Mouse (Mus musculus) heart, embryonic 13.5 days (tissue): ENCODE measurements around the gene Rin1. TPM values are rescaled to one million over a fixed set of nuclear protein-coding genes. Genes with fewer than 3 reads are reported as not detected.

ENCODE experiments used
- ATAC-seq: fragments of 200-750 bp; cut with Nextera tagmentation; 2 replicates; pipeline ENCODE4 v1.8.0; 2017; ENCODE audit warnings: moderate TSS enrichment; ENCODE audit not compliant: insufficient number of reproducible peaks, low FRiP score, low TSS enrichment; ENCODE audit errors: extremely low read depth
- H3K27ac ChIP-seq: fragments of 300-500 bp; sonication (generic); replicated peaks from 2 replicates; pipeline ENCODE4 v1.5.1; 2015; ENCODE audit warnings: moderate library complexity, mild to moderate bottlenecking, inconsistent platforms
- H3K27me3 ChIP-seq: fragments of 300-500 bp; sonication (generic); replicated peaks from 2 replicates; pipeline ENCODE4 v1.6.1; 2015; ENCODE audit warnings: mild to moderate bottlenecking, inconsistent platforms
- H3K36me3 ChIP-seq: fragments of 300-500 bp; sonication (generic); 2 replicates; pipeline ENCODE4 v1.6.1; 2015; ENCODE audit warnings: mild to moderate bottlenecking, inconsistent platforms
- H3K4me1 ChIP-seq: fragments of 300-500 bp; sonication (generic); 2 replicates; pipeline ENCODE4 v1.6.1; 2015; ENCODE audit warnings: inconsistent platforms
- H3K4me2 ChIP-seq: fragments of 300-500 bp; sonication (generic); 2 replicates; pipeline ENCODE4 v1.6.1; 2015; ENCODE audit warnings: inconsistent platforms, mild to moderate bottlenecking, moderate library complexity
- H3K4me3 ChIP-seq: fragments of 300-500 bp; sonication (generic); 2 replicates; pipeline ENCODE4 v1.5.1; 2015; ENCODE audit warnings: moderate library complexity, mild to moderate bottlenecking, inconsistent platforms
- H3K9ac ChIP-seq: fragments of 300-500 bp; sonication (generic); 2 replicates; pipeline ENCODE4 v1.6.1; 2015; ENCODE audit warnings: inconsistent platforms, mild to moderate bottlenecking, moderate library complexity
- H3K9me3 ChIP-seq: fragments of 300-500 bp; sonication (generic); 2 replicates; pipeline ENCODE4 v1.6.1; 2016; ENCODE audit warnings: inconsistent platforms
- WGBS: fragments of 180-500 bp; shearing (Covaris S2); methylation state at CpG from one replicate; pipeline ENCODE4 v1.1.7; 2015; ENCODE audit warnings: mixed read lengths; 5-methylcytosine and 5-hydroxymethylcytosine counted together
- polyA plus RNA-seq: library from polyadenylated mRNA; unstranded; fragments of >200 nt; fragmentation: Nextera tagmentation; extraction: Ambion mirVana; gene quantifications from 2 replicates; pipeline ENCODE4 v1.2.1, GENCODE M21; 2015

The Rin1 gene
- polyA plus RNA-seq, 1 experiment from 2014 or later = 3.5 TPM

DNA sequence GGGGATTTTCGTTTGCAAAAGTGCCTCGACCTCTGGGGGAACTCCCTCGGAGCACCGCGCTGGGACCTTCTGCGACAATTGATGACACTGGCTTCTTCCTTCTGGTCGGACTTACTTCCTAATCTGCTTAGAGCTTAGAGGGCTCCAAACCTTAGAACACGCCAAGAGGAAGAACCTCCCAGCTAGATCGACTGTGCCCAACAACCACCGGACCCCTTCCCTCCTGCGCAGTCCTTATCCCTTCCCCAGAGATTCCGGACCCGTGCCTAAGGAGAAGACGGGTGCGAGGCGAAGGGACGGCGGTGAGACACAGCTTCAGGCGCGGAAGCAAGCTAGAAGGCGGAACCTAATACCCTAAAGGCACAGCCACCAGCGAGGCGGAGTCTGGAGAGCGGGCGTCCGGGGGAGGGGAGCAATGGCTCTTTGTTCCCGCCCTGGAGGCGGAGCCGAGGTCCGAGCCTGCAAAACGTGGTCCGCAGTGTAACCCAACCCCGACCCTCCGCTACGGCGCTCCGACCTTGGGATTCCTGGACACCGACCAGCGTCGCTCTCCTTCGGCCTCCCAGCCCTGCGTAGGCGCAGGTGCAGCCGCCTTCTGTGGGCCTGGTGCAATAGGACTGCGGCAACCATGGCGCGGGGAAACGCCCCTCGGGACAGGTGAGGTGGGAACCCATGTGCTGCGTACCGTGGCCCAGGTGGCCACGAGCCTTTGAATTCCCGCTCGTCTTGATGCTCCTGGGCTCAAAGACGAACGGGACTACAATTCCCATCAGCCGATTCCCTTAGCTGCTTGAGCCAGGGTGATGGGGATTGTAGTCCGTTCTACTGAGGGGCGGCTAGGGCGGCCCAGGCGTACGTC lies 26.4 kb upstream of the Rin1 start, which contains the start of gene Slc29a2:
TSS of gene Slc29a2 (plus strand) at position 240 of the 859 bp plus-strand sequence.
- H3K9me3 ChIP-seq = no peaks in the 10 kb centered on the region
- H3K36me3 ChIP-seq = peaks cover 32% of the 10 kb centered on the region
- peak within 1 kb of the TSS; percentile 85 for H3K9ac ChIP-seq
- H3K4me1 ChIP-seq = peaks cover 19% of the 10 kb centered on the region; the same call in 1 of the 2 replicates
- under 1% methylated on average over 62 of the region's 62 CpGs for WGBS
- peak; percentile 87 for ATAC-seq
- H3K27me3 ChIP-seq = no peaks in the 10 kb centered on the region
- H3K4me3 ChIP-seq = peak within 1 kb of the TSS; percentile 68
- H3K4me2 ChIP-seq = peak within 1 kb of the TSS; percentile 83
- H3K27ac ChIP-seq = peak within 1 kb of the TSS; percentile 87

DNA sequence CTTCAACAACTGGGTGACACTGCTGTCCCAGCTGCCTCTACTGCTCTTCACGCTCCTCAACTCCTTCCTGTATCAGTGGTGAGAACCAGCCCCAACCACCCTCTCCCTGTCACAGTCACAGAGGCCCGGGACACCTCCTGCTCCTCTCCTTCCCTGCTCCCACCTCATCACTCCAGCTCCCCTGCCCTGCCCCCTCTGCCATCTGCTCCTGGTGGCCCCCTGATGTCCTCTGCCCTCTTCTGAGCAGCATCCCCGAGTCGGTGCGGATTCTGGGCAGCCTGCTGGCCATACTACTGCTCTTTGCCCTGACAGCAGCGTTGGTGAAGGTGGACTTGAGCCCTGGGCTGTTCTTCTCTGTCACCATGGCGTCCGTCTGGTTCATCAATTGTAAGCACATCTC lies 24.2 kb upstream of the Rin1 start:
- 75% methylated on average over 8 of the region's 8 CpGs for WGBS
- Histone ChIP-seq H3K27ac (no peak overlapping the region), H3K4me3 (no peak overlapping the region), H3K4me2 (no peak overlapping the region), H3K9ac (no peak overlapping the region), H3K4me1 (peaks cover 17% of the 10 kb centered on the region; the same call in 1 of the 2 replicates), H3K27me3 (no peaks in the 10 kb centered on the region), H3K36me3 (peaks cover 55% of the 10 kb centered on the region), H3K9me3 (no peaks in the 10 kb centered on the region)
- no peak for ATAC-seq

GRCm38 (mm10) chr19:5032686-5033085 lies 17.6 kb upstream of the Rin1 start:
- Histone ChIP-seq H3K4me1 (peaks cover 2% of the 10 kb centered on the region), H3K27me3 (no peaks in the 10 kb centered on the region), H3K36me3 (peaks cover 46% of the 10 kb centered on the region), H3K9me3 (no peaks in the 10 kb centered on the region), H3K27ac (no peak overlapping the region), H3K4me3 (no peak overlapping the region), H3K9ac (no peak overlapping the region), H3K4me2 (no peak overlapping the region)
- 74% methylated on average over 3 of the region's 3 CpGs for WGBS
- no peak for ATAC-seq

- no peak overlapping the region for H3K4me3 ChIP-seq
- no peaks in the 10 kb centered on the region for H3K27me3 ChIP-seq
- no peak overlapping the region for H3K4me2 ChIP-seq
- no peak overlapping the region for H3K27ac ChIP-seq
- WGBS = 72% methylated on average over 4 of the region's 4 CpGs
- ATAC-seq = no peak
- H3K9me3 ChIP-seq = no peaks in the 10 kb centered on the region
- H3K36me3 ChIP-seq = peaks cover 7% of the 10 kb centered on the region
- peaks cover 27% of the 10 kb centered on the region for H3K4me1 ChIP-seq
- no peak overlapping the region for H3K9ac ChIP-seq
Observed at GRCm38 (mm10) chr19:5036577-5036976, 13.7 kb upstream of the Rin1 start.

GRCm38 (mm10) chr19:5037678-5038571 lies 12.4 kb upstream of the Rin1 start:
- Histone ChIP-seq H3K4me3 (peak overlapping the region; percentile 79), H3K27ac (peak overlapping the region; percentile 76), H3K9ac (peak overlapping the region; percentile 97), H3K27me3 (no peaks in the 10 kb centered on the region), H3K4me1 (peaks cover 39% of the 10 kb centered on the region), H3K9me3 (no peaks in the 10 kb centered on the region), H3K4me2 (peak overlapping the region; percentile 99), H3K36me3 (peaks cover 3% of the 10 kb centered on the region; the same call in 1 of the 2 replicates)
- 0 out of 2 replicates have a peak, but pooled peaks have one; percentile 20 for ATAC-seq
- 4% methylated on average over 32 of the region's 32 CpGs for WGBS

DNA sequence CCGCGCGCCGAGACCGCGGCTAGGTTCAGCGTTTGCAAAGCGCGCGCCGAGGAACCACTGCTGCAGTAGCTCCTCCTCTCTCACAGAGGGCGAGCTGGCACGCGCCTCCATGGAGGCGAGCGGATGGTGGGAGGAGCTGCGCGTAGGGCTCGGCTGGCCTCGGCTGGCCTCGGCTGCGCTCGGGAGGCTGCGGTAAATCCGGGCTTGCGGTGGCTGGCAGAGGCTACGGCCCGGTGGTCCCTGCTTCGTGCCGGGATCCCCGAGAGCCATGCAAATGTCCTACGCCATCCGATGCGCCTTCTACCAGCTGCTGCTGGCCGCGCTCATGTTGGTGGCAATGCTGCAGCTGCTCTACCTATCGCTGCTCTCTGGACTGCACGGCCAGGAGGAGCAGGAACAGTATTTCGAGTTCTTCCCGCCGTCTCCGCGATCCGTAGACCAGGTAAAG lies 11.5 kb upstream of the Rin1 start, which contains the start of the genes B4gat1 and AC124502.3:
TSS of gene B4gat1 (plus strand) at position 118 of the 448 bp plus-strand sequence.
TSS of gene AC124502.3 (plus strand) at position 183 of the 448 bp plus-strand sequence.
- H3K4me3 ChIP-seq = peak within 1 kb of the TSS; percentile 79
- H3K9ac ChIP-seq = peak within 1 kb of the TSS; percentile 97
- peak within 1 kb of the TSS; percentile 99 for H3K4me2 ChIP-seq
- no peaks in the 10 kb centered on the region for H3K9me3 ChIP-seq
- H3K36me3 ChIP-seq = peaks cover 11% of the 10 kb centered on the region
- H3K27me3 ChIP-seq = no peaks in the 10 kb centered on the region
- WGBS = 0% methylated on average over 44 of the region's 44 CpGs
- H3K4me1 ChIP-seq = peaks cover 39% of the 10 kb centered on the region
- H3K27ac ChIP-seq = peak within 1 kb of the TSS; percentile 76
- peak; percentile 76 for ATAC-seq

DNA sequence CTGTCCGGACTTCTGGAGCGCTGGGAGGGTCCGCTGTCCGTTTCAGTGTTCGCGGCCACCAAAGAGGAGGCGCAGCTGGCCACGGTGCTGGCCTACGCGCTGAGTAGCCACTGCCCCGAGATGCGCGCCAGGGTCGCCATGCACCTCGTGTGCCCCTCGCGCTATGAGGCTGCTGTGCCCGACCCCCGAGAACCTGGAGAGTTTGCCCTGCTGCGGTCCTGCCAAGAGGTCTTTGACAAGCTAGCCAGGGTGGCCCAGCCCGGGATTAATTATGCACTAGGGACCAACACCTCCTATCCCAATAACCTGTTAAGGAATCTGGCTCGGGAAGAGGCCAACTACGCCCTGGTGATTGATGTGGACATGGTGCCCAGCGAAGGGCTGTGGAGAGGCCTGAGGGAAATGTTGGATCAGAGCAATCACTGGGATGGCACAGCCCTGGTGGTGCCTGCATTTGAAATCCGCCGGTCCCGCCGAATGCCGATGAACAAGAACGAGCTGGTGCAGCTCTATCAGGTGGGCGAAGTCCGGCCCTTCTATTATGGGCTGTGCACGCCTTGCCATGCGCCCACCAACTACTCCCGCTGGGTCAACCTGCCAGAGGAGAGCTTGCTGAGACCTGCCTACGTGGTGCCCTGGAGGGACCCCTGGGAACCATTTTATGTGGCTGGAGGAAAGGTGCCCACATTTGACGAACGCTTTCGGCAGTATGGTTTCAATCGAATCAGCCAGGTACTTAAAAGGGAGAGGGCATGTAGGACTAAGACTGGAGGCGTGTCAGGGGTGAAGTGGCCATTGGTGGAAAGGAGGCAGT lies 10.8 kb upstream of the Rin1 start:
- H3K27me3 ChIP-seq = no peaks in the 10 kb centered on the region
- H3K9me3 ChIP-seq = no peaks in the 10 kb centered on the region
- peaks cover 15% of the 10 kb centered on the region for H3K36me3 ChIP-seq
- H3K4me3 ChIP-seq = peak overlapping the region; percentile 79
- ATAC-seq = no peak
- peak overlapping the region; percentile 99 for H3K4me2 ChIP-seq
- peak overlapping the region; percentile 76 for H3K27ac ChIP-seq
- peak overlapping the region; percentile 97 for H3K9ac ChIP-seq
- 14% methylated on average over 41 of the region's 41 CpGs for WGBS
- peaks cover 39% of the 10 kb centered on the region for H3K4me1 ChIP-seq

- peaks cover 22% of the 10 kb centered on the region for H3K36me3 ChIP-seq
- WGBS = 4% methylated on average over 40 of the region's 40 CpGs
- H3K27ac ChIP-seq = peak within 1 kb of the TSS; percentile 72
- H3K4me1 ChIP-seq = peaks cover 39% of the 10 kb centered on the region
- H3K4me3 ChIP-seq = peak within 1 kb of the TSS; percentile 79
- H3K9ac ChIP-seq = peak within 1 kb of the TSS; percentile 97
- no peaks in the 10 kb centered on the region for H3K27me3 ChIP-seq
- peak; percentile 49 for ATAC-seq
- H3K4me2 ChIP-seq = peak within 1 kb of the TSS; percentile 99
- no peaks in the 10 kb centered on the region for H3K9me3 ChIP-seq
Observed at GRCm38 (mm10) chr19:5040862-5041523, 9.3 kb upstream of the Rin1 start, which contains the start of gene Brms1. Brms1 (plus strand) TSS chr19:5041354.

DNA sequence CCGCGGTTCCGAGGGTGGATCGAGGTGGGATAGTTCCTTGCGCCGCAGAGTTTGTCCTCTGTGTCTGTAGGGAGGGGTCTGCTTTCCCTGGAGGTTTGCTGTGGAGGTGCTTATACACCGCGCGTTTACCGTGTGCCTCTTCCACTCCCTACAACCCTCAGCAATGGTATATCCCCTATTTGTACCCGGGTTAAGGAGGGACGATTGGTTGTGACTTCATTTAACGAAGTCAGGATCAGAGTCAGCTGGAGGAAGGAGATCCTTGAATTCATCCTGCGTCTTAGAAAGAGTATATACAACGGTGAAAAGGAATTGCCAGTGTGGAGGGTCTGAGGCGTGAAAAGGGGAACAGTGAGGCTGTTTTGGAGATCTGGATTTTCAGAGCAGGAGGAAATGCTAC lies 8.7 kb upstream of the Rin1 start:
- Histone ChIP-seq H3K9ac (peak overlapping the region; percentile 97), H3K36me3 (peaks cover 28% of the 10 kb centered on the region), H3K27me3 (no peaks in the 10 kb centered on the region), H3K4me2 (peak overlapping the region; percentile 99), H3K9me3 (no peaks in the 10 kb centered on the region), H3K27ac (peak overlapping the region; percentile 72), H3K4me3 (peak overlapping the region; percentile 79), H3K4me1 (peaks cover 39% of the 10 kb centered on the region)
- 2% methylated on average over 16 of the region's 16 CpGs for WGBS
- no peak for ATAC-seq

GRCm38 (mm10) chr19:5045531-5045930 lies 4.8 kb upstream of the Rin1 start:
- H3K36me3 ChIP-seq = peaks cover 57% of the 10 kb centered on the region
- H3K27me3 ChIP-seq = peaks cover 3% of the 10 kb centered on the region; the same call in 1 of the 2 replicates
- 72% methylated on average over 4 of the region's 4 CpGs for WGBS
- no peaks in the 10 kb centered on the region for H3K9me3 ChIP-seq
- no peak for ATAC-seq
- H3K27ac ChIP-seq = no peak overlapping the region
- H3K4me2 ChIP-seq = no peak overlapping the region
- peaks cover 26% of the 10 kb centered on the region for H3K4me1 ChIP-seq
- no peak overlapping the region for H3K9ac ChIP-seq
- H3K4me3 ChIP-seq = no peak overlapping the region
